ENCODE assay signal across 15 mouse cellular contexts in genomic region chr9:46736232-46736631, GRCm38 (mm10).
A peak's percentile ranks its signal among the peaks of the same experiment; 100 is the strongest.
DNase-seq lines count a peak whose midpoint lies in the region; ATAC-seq lines count a peak whose summit lies in the region.
"Had no signal": no experiment of that assay in that cellular context is flagged by ENCODE, and none has a peak within 500 bp of the region (broad histone marks: within the 10 kb centered on the region; RNA-seq: fewer than 3 reads in every experiment).

No protein-coding gene starts in this region.

- no peak overlapping the region for H3K4me3 ChIP-seq in kidney, embryonic 14.5 days (ENCODE audit: low read length)
- no peak overlapping the region for H3K4me3 ChIP-seq in midbrain, embryonic 11.5 days (ENCODE audit: low read depth, low read length)
- H3K4me3 ChIP-seq in midbrain, embryonic 16.5 days (ENCODE audit: low read depth, low read length): no peak overlapping the region
- no peak overlapping the region for H3K4me3 ChIP-seq in intestine, embryonic 16.5 days (ENCODE audit: low read length)
- H3K4me3 ChIP-seq: forebrain, embryonic 15.5 days; heart, embryonic 13.5 days; hindbrain, embryonic 13.5 days; limb, embryonic 13.5 days; liver, embryonic 13.5 days; neural tube, embryonic 15.5 days had no signal

- ATAC-seq in kidney, embryonic 14.5 days (ENCODE audit: low FRiP score, low TSS enrichment): 0 out of 2 replicates have a peak, but pooled peaks have one; percentile 39
- no peak for ATAC-seq in midbrain, embryonic 11.5 days (ENCODE audit: low FRiP score)
- no peak for ATAC-seq in midbrain, embryonic 16.5 days
- peak; percentile 77 for ATAC-seq in intestine, embryonic 16.5 days

- no peaks in the 10 kb centered on the region for H3K27me3 ChIP-seq in kidney, embryonic 14.5 days (ENCODE audit: control insufficient read depth, insufficient read depth, low read length)
- no peaks in the 10 kb centered on the region for H3K27me3 ChIP-seq in midbrain, embryonic 11.5 days (ENCODE audit: control insufficient read depth, insufficient read depth, low read length)
- H3K27me3 ChIP-seq in midbrain, embryonic 16.5 days (ENCODE audit: control insufficient read depth, insufficient read depth, low read depth, low read length): no peaks in the 10 kb centered on the region
- no peaks in the 10 kb centered on the region for H3K27me3 ChIP-seq in intestine, embryonic 16.5 days (replicated peaks; ENCODE audit: control insufficient read depth, insufficient read depth, low read length)
- H3K27me3 ChIP-seq: forebrain, embryonic 15.5 days; liver, embryonic 13.5 days had no signal

- no peaks in the 10 kb centered on the region for H3K36me3 ChIP-seq in kidney, embryonic 14.5 days (ENCODE audit: control insufficient read depth, insufficient read depth, low read length)
- H3K36me3 ChIP-seq in midbrain, embryonic 11.5 days (ENCODE audit: control insufficient read depth, insufficient read depth, low read length): no peaks in the 10 kb centered on the region
- no peaks in the 10 kb centered on the region for H3K36me3 ChIP-seq in midbrain, embryonic 16.5 days (ENCODE audit: control insufficient read depth, insufficient read depth, low read length)
- H3K36me3 ChIP-seq in intestine, embryonic 16.5 days (ENCODE audit: control insufficient read depth, insufficient read depth, low read length): no peaks in the 10 kb centered on the region
- H3K36me3 ChIP-seq: forebrain, embryonic 15.5 days; heart, embryonic 13.5 days; hindbrain, embryonic 13.5 days; limb, embryonic 13.5 days; liver, embryonic 13.5 days; neural tube, embryonic 15.5 days had no signal

- peak; percentile 26 to 42 for DNase-seq in cerebellum, postnatal 10 days
- no peak for DNase-seq in cerebellum, postnatal 4 days (ENCODE audit: low spot score in 2 of 2)
- no peak for DNase-seq in kidney, adult 9 months
- DNase-seq in midbrain, embryonic 11.5 days (ENCODE audit: low spot score, missing footprints): peak; percentile 84
- no peak for DNase-seq in testis, postnatal 10 days (ENCODE audit: low spot score)

- H3K4me2 ChIP-seq in kidney, embryonic 14.5 days (replicated peaks; ENCODE audit: low read depth, low read length): no peak overlapping the region
- no peak overlapping the region for H3K4me2 ChIP-seq in midbrain, embryonic 11.5 days
- no peak overlapping the region for H3K4me2 ChIP-seq in midbrain, embryonic 16.5 days (ENCODE audit: low read length)
- no peak overlapping the region for H3K4me2 ChIP-seq in intestine, embryonic 16.5 days (ENCODE audit: low read depth, low read length)
- H3K4me2 ChIP-seq: forebrain, embryonic 15.5 days; heart, embryonic 13.5 days; hindbrain, embryonic 13.5 days; limb, embryonic 13.5 days; liver, embryonic 13.5 days; lung, embryonic 14.5 days; neural tube, embryonic 15.5 days had no signal

- H3K4me1 ChIP-seq in kidney, embryonic 14.5 days (ENCODE audit: control insufficient read depth, insufficient read depth, low read length): no peaks in the 10 kb centered on the region
- H3K4me1 ChIP-seq in midbrain, embryonic 11.5 days (ENCODE audit: control insufficient read depth, insufficient read depth, low read length): no peaks in the 10 kb centered on the region
- peaks cover 8% of the 10 kb centered on the region; the same call in 1 of the 2 replicates for H3K4me1 ChIP-seq in midbrain, embryonic 16.5 days (ENCODE audit: control insufficient read depth, insufficient read depth, low read length)
- peaks cover 5% of the 10 kb centered on the region; the same call in 1 of the 2 replicates for H3K4me1 ChIP-seq in intestine, embryonic 16.5 days (ENCODE audit: control insufficient read depth, insufficient read depth, low read length)
- H3K4me1 ChIP-seq: liver, embryonic 13.5 days had no signal

- no peak overlapping the region for H3K27ac ChIP-seq in kidney, embryonic 14.5 days (ENCODE audit: low read depth, low read length)
- no peak overlapping the region for H3K27ac ChIP-seq in midbrain, embryonic 11.5 days (ENCODE audit: low read depth, low read length)
- H3K27ac ChIP-seq in midbrain, embryonic 16.5 days (ENCODE audit: low read length): no peak overlapping the region
- H3K27ac ChIP-seq in intestine, embryonic 16.5 days (ENCODE audit: low read length): no peak overlapping the region
- H3K27ac ChIP-seq: forebrain, embryonic 15.5 days; heart, embryonic 13.5 days; hindbrain, embryonic 13.5 days; limb, embryonic 13.5 days; liver, embryonic 13.5 days; neural tube, embryonic 15.5 days had no signal

- H3K9me3 ChIP-seq in kidney, embryonic 14.5 days (ENCODE audit: control insufficient read depth, low read length): no peaks in the 10 kb centered on the region
- no peaks in the 10 kb centered on the region for H3K9me3 ChIP-seq in midbrain, embryonic 11.5 days (ENCODE audit: control insufficient read depth, low read length)
- H3K9me3 ChIP-seq in midbrain, embryonic 16.5 days (replicated peaks; ENCODE audit: control insufficient read depth, low read length, poor library complexity, severe bottlenecking): no peaks in the 10 kb centered on the region
- H3K9me3 ChIP-seq in intestine, embryonic 16.5 days (ENCODE audit: control insufficient read depth, low read length): no peaks in the 10 kb centered on the region
- H3K9me3 ChIP-seq: forebrain, embryonic 15.5 days; heart, embryonic 13.5 days; hindbrain, embryonic 13.5 days; limb, embryonic 13.5 days; liver, embryonic 13.5 days; neural tube, embryonic 15.5 days had no signal

- no peak overlapping the region for H3K9ac ChIP-seq in kidney, embryonic 14.5 days (ENCODE audit: low read depth, low read length)
- no peak overlapping the region for H3K9ac ChIP-seq in midbrain, embryonic 11.5 days (ENCODE audit: low read length)
- no peak overlapping the region for H3K9ac ChIP-seq in midbrain, embryonic 16.5 days (ENCODE audit: low read depth, low read length)
- no peak overlapping the region for H3K9ac ChIP-seq in intestine, embryonic 16.5 days (ENCODE audit: low read depth, low read length)
- H3K9ac ChIP-seq: forebrain, embryonic 15.5 days; heart, embryonic 13.5 days; hindbrain, embryonic 13.5 days; limb, embryonic 13.5 days; liver, embryonic 13.5 days; lung, embryonic 14.5 days; neural tube, embryonic 15.5 days had no signal

Comparison
In these comparisons a context has a peak if more than half of its experiments do, and no peak if none do; other contexts are left out.
1. DNase-seq: peak in cerebellum, postnatal 10 days (2 of 2) and midbrain, embryonic 11.5 days (single experiment); none in cerebellum, postnatal 4 days (0 of 2), kidney, adult 9 months (single experiment) and testis, postnatal 10 days (single experiment).
2. ATAC-seq: peak in kidney, embryonic 14.5 days (single experiment) and intestine, embryonic 16.5 days (single experiment); none in midbrain, embryonic 11.5 days (single experiment) and midbrain, embryonic 16.5 days (single experiment).